Mouse (Mus musculus) liver, postnatal 0 days (tissue): Measurements from ENCODE around the gene Ubl3. TPM values are rescaled to one million over a fixed set of nuclear protein-coding genes. Genes with fewer than 3 reads are reported as not detected.

Experiments used
- ATAC-seq: fragments of 200-750 bp; cut with Nextera tagmentation; 2 replicates; pipeline ENCODE4 v1.8.0; 2017; ENCODE audit warnings: mild to moderate bottlenecking, moderate library complexity
- DNase-seq: peaks from one replicate; pipeline ENCODE4 v3.0.0-alpha.2; 2016
- H3K27ac ChIP-seq: fragments of 300-500 bp; sonication (generic); 2 replicates; pipeline ENCODE4 v1.5.1; 2014; ENCODE audit warnings: antibody characterized with exemption, moderate library complexity, mild to moderate bottlenecking, low read depth
- H3K27me3 ChIP-seq: fragments of 300-500 bp; sonication (generic); 2 replicates; pipeline ENCODE4 v1.6.1; 2014; ENCODE audit warnings: low read length, control low read depth, mixed read lengths; ENCODE audit not compliant: insufficient read depth
- H3K36me3 ChIP-seq: fragments of 300-500 bp; sonication (generic); replicated peaks from 2 replicates; pipeline ENCODE4 v1.6.1; 2014; ENCODE audit warnings: mild to moderate bottlenecking, control low read depth, low read length, moderate library complexity, mixed read lengths; ENCODE audit not compliant: insufficient read depth
- H3K4me1 ChIP-seq: fragments of 300-500 bp; sonication (generic); 2 replicates; pipeline ENCODE4 v1.6.1; 2014; ENCODE audit warnings: antibody characterized with exemption, mild to moderate bottlenecking, control low read depth; ENCODE audit not compliant: insufficient read depth
- H3K4me2 ChIP-seq: fragments of 300-500 bp; sonication (generic); 2 replicates; pipeline ENCODE4 v1.6.1; 2014; ENCODE audit warnings: low read depth, mild to moderate bottlenecking, low read length, moderate library complexity, mixed read lengths
- H3K4me3 ChIP-seq: fragments of 300-500 bp; sonication (generic); 2 replicates; pipeline ENCODE4 v1.5.1; 2014; ENCODE audit warnings: low read depth, low read length
- H3K9ac ChIP-seq: fragments of 300-500 bp; sonication (generic); replicated peaks from 2 replicates; pipeline ENCODE4 v1.6.1; 2014; ENCODE audit warnings: mild to moderate bottlenecking, moderate library complexity
- H3K9me3 ChIP-seq: fragments of 300-500 bp; sonication (generic); 2 replicates; pipeline ENCODE4 v1.6.1; 2016; ENCODE audit warnings: mild to moderate bottlenecking, control low read depth, low read length, mixed read lengths
- CTCF ChIP-seq: sonication (generic); IDR thresholded peaks from 2 replicates; pipeline ENCODE4 v1.5.1; 2016; ENCODE audit warnings: antibody characterized with exemption, low read depth
- EP300 ChIP-seq: IDR thresholded peaks from 2 replicates; pipeline ENCODE4 v1.6.1; 2016; ENCODE audit warnings: antibody characterized with exemption, low read depth, mild to moderate bottlenecking
- WGBS: fragments of 180-500 bp; shearing (Covaris S2); extraction: QIAGEN DNeasy Blood & Tissue Kit; methylation state at CpG from one replicate; pipeline ENCODE4 v1.1.7; 2014; ENCODE audit not compliant: insufficient replicate concordance; 5-methylcytosine and 5-hydroxymethylcytosine counted together
- polyA plus RNA-seq: library from polyadenylated mRNA; unstranded; fragments of >200 nt; fragmentation: Nextera tagmentation; extraction: Ambion mirVana; gene quantifications from 2 replicates; pipeline ENCODE4 v1.2.1, GENCODE M21; 2015

The Ubl3 gene
- polyA plus RNA-seq, 1 experiment from 2014 or later, result 39.4 TPM

- H3K4me2 ChIP-seq, result no peak overlapping the region
- H3K27ac ChIP-seq, result no peak overlapping the region
- no peaks in the 10 kb centered on the region for H3K9me3 ChIP-seq
- WGBS, result 78% methylated on average over 2 of the region's 2 CpGs
- ATAC-seq (no peak), DNase-seq (no peak)
- no peaks in the 10 kb centered on the region for H3K27me3 ChIP-seq
- no peak overlapping the region for H3K9ac ChIP-seq
- H3K4me3 ChIP-seq, result no peak overlapping the region
- H3K36me3 ChIP-seq, result no peaks in the 10 kb centered on the region
- no peak for TF ChIP-seq EP300
- no peak for TF ChIP-seq CTCF
- H3K4me1 ChIP-seq, result peaks cover 44% of the 10 kb centered on the region
Measured at GRCm38 (mm10) chr5:148544733-148545132, 7.9 kb downstream of the Ubl3 start.

GRCm38 (mm10) chr5:148542196-148542595, 10.4 kb downstream of the Ubl3 start:
- H3K4me2 ChIP-seq, result no peak overlapping the region
- no peaks in the 10 kb centered on the region for H3K36me3 ChIP-seq
- no peak overlapping the region for H3K4me3 ChIP-seq
- no peaks in the 10 kb centered on the region for H3K27me3 ChIP-seq
- no peaks in the 10 kb centered on the region for H3K9me3 ChIP-seq
- H3K4me1 ChIP-seq, result peaks cover 35% of the 10 kb centered on the region
- ATAC-seq (no peak; the same call in 1 of the 2 replicates), DNase-seq (no peak)
- no peak overlapping the region for H3K9ac ChIP-seq
- TF ChIP-seq EP300 (no peak), CTCF (no peak)
- H3K27ac ChIP-seq, result peak overlapping the region; percentile 44; the same call in 1 of the 2 replicates
- 24% methylated on average over 2 of the region's 2 CpGs for WGBS

- Histone ChIP-seq H3K27me3 (no peaks in the 10 kb centered on the region), H3K36me3 (no peaks in the 10 kb centered on the region), H3K27ac (no peak overlapping the region), H3K4me2 (no peak overlapping the region), H3K9ac (no peak overlapping the region), H3K4me3 (no peak overlapping the region), H3K4me1 (peaks cover 29% of the 10 kb centered on the region), H3K9me3 (no peaks in the 10 kb centered on the region)
- ATAC-seq, result peak; percentile 27; the same call in 1 of the 2 replicates
- WGBS, result 45% methylated on average over 4 of the region's 4 CpGs
- DNase-seq, result no peak
- no peak for TF ChIP-seq EP300
- no peak for TF ChIP-seq CTCF
Measured at GRCm38 (mm10) chr5:148535669-148536430, 16.7 kb downstream of the Ubl3 start.

- Histone ChIP-seq H3K4me3 (no peak overlapping the region), H3K4me2 (no peak overlapping the region), H3K9me3 (no peaks in the 10 kb centered on the region), H3K4me1 (peaks cover 22% of the 10 kb centered on the region), H3K27me3 (no peaks in the 10 kb centered on the region), H3K36me3 (no peaks in the 10 kb centered on the region), H3K9ac (no peak overlapping the region), H3K27ac (no peak overlapping the region)
- WGBS, result 78% methylated on average over 3 of the region's 3 CpGs
- ATAC-seq (no peak), DNase-seq (no peak)
- TF ChIP-seq EP300 (no peak), CTCF (no peak)
Measured at GRCm38 (mm10) chr5:148534644-148535043, 17.9 kb downstream of the Ubl3 start.

- Histone ChIP-seq H3K9ac (no peak overlapping the region), H3K4me3 (no peak overlapping the region), H3K9me3 (no peaks in the 10 kb centered on the region), H3K4me1 (peaks cover 21% of the 10 kb centered on the region), H3K4me2 (no peak overlapping the region), H3K27me3 (no peaks in the 10 kb centered on the region), H3K27ac (no peak overlapping the region), H3K36me3 (no peaks in the 10 kb centered on the region)
- DNase-seq, result no peak
- no peak for ATAC-seq
- TF ChIP-seq CTCF (no peak), EP300 (no peak)
- WGBS, result 66% methylated on average over 2 of the region's 2 CpGs
Measured at GRCm38 (mm10) chr5:148533924-148534323, 18.7 kb downstream of the Ubl3 start.

GRCm38 (mm10) chr5:148532201-148532600, 20.4 kb downstream of the Ubl3 start:
- TF ChIP-seq CTCF (no peak), EP300 (no peak)
- Histone ChIP-seq H3K4me1 (peaks cover 19% of the 10 kb centered on the region), H3K4me2 (no peak overlapping the region), H3K27me3 (no peaks in the 10 kb centered on the region), H3K9ac (no peak overlapping the region), H3K27ac (no peak overlapping the region), H3K4me3 (no peak overlapping the region), H3K9me3 (no peaks in the 10 kb centered on the region), H3K36me3 (no peaks in the 10 kb centered on the region)
- DNase-seq (no peak), ATAC-seq (no peak)
- 58% methylated on average over 5 of the region's 5 CpGs for WGBS
